Mouse (Mus musculus): ENCODE results near the gene Pbld1. TPM values are rescaled to one million over a fixed set of nuclear protein-coding genes. Genes with fewer than 3 reads are reported as not detected.

Gene Pbld1
- polyA plus RNA-seq, 1 experiment from 2014 or later = 2.3 TPM

Other genes with a start within 250 kb of the Pbld1 start
- gene Tet1, start 151.2 kb upstream of the Pbld1 start, polyA plus RNA-seq (2016; fragmentation: Nextera tagmentation; extraction: Ambion mirVana) = 28.9 and 34.5 TPM in 2 replicates
- 8.1 and 9.4 TPM in 2 replicates for gene Slc25a16, start 139.5 kb upstream of the Pbld1 start, polyA plus RNA-seq (2016; fragmentation: Nextera tagmentation; extraction: Ambion mirVana)
- 37.1 and 39.1 TPM in 2 replicates for gene Dna2, start 113.1 kb upstream of the Pbld1 start, polyA plus RNA-seq (2016; fragmentation: Nextera tagmentation; extraction: Ambion mirVana)
- 25.0 and 25.4 TPM in 2 replicates for gene Rufy2, start 79.9 kb upstream of the Pbld1 start, polyA plus RNA-seq (2016; fragmentation: Nextera tagmentation; extraction: Ambion mirVana)
- gene Hnrnph3, start 35.9 kb upstream of the Pbld1 start, polyA plus RNA-seq (2016; fragmentation: Nextera tagmentation; extraction: Ambion mirVana) = 179 and 180 TPM in 2 replicates
- gene Pbld2, start 35.8 kb upstream of the Pbld1 start, polyA plus RNA-seq (2016; fragmentation: Nextera tagmentation; extraction: Ambion mirVana) = 0.75 and 1.1 TPM in 2 replicates
- 0.26 and 0.29 TPM in 2 replicates for gene Atoh7, start 39.5 kb downstream of the Pbld1 start, polyA plus RNA-seq (2016; fragmentation: Nextera tagmentation; extraction: Ambion mirVana)
- 0.04 TPM in 1 of 2 replicates, not detected in the other for gene Mypn, start 143.8 kb downstream of the Pbld1 start, polyA plus RNA-seq (2016; fragmentation: Nextera tagmentation; extraction: Ambion mirVana)
- 46.1 and 50.5 TPM in 2 replicates for gene Herc4, start 183.6 kb downstream of the Pbld1 start, polyA plus RNA-seq (2016; fragmentation: Nextera tagmentation; extraction: Ambion mirVana)